Mouse (Mus musculus): ENCODE data around the gene Sox12. TPM values are rescaled to one million over a fixed set of nuclear protein-coding genes. Genes with fewer than 3 reads are reported as not detected.

The Sox12 gene
- 2.9 and 26.5 TPM in 2 replicates for polyA plus RNA-seq (2012; rRNA removed; ENCODE audit: low replicate concordance)

DNA sequence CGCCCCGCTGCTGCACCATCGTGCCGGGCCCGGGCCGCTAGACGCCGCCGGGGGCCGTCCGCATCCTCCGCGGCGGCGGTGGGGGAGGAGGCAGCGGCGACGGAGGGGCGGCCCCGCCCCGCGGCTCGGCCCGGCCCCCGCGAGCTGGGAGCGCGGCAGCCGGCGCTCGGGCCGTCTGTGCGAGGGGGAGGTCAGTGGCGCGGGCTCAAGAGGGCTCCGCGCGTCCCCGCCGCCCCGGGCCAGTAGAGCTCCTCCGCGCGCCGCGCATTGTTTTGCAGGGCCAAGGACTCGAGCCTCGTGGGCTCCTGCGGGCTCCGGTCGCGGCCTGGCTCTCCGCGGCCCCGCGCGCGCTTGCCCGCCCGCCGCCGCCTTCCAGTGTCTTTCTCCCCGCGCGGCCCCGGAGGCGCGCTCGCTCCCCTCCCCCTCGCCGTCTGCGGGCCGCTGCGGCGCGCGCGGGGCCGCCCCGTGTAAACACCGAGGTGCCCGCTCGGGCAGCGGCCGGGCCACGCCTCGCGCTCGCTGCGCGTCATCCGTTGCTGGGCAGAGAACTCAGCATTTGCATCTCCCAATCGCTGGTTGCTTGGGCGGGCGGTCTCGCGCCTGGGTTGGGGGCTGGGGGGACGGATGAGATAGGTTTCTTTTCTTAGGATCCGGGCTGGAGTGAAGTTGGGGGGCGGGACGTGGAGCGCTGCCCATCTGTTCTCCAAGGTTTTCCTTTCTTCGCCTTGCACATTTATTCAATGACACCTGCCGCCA, at the start of gene Sox12:
Sox12 (minus strand) TSS at position 384 of the 756 bp plus-strand sequence.

DNA sequence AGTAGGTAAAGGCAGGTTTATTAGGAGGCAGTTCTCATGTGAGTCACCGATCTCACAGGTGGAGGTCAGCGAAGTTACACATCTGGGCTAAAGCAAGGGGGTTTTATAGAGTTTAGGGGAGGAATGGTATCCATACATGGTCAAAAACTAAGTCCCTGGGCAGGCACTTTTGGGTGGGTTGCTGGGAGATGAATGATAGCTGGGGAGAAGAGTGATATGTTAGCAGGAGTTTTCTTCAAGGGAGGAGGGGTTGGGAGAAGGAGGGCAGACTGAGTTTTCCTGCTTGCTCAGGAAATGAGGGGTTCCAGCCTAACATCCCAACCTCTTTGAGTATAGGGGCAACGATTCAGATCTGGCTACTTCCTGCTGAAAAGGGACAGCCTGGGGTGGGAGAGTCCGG, 17.4 kb upstream of the Sox12 start, which contains the start of gene 6820408C15Rik:
6820408C15Rik (plus strand) TSS at position 301 of the 400 bp plus-strand sequence.

DNA sequence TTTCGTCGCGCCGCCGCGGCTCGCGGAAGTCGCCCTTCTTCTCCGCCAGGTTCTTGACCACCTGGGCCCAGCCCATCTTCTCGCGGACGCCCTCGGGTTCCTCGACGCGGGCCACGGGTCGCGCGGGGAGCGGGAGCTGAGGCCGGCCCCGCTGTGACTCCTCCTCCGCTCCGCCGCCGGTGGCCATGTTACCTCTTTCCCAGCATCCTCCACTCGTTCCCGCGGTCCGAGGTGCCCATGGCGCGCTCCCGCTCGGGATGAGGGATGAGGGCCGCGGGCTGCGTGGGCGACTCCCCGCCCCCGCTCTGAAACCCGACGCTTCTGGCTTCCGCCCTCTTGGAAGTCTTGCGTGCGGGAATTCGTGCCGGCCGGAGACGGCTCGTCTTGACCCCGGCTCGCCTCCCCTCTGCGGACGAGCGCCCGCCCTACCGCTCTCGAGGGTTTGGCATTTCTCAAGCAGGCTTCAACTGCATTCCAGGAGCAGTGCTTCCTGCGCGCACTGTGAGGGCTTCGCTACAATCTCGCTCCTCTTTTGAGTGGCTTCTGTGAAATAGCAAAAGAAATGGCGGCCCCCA, 16.8 kb upstream of the Sox12 start, which contains the start of gene Zcchc3:
Zcchc3 (minus strand) TSS at position 437 of the 575 bp plus-strand sequence.

DNA sequence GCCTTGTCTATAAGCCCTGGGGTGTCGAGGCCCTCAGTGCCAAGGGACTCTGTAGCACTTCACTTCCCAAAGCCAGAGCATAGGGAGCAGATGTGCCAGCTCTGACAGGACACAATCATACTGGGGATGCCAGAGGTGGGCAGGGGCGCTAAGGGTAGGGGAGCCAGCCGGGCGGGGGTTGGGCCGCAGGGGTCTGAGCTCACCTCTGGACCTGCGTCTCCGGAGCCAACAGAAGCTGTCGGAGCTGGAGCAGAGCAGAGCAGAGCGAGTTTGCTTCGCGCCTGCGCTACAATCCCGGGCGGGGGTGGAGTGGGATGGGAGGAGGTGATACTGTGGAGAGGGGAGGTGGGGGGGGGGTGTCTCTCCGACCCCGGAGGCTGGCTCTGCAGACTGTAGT, 21.5 kb downstream of the Sox12 start, which contains the start of gene Nrsn2:
Nrsn2 (minus strand) TSS at position 294 of the 397 bp plus-strand sequence.

Other genes starting within 250 kb of the Sox12 start
- 32.1 and 36.9 TPM in 2 replicates for gene Csnk2a1, start 171.2 kb downstream of the Sox12 start, polyA plus RNA-seq (2012; rRNA removed; ENCODE audit: low replicate concordance)
- gene Tbc1d20, start 104.2 kb downstream of the Sox12 start, polyA plus RNA-seq (2012; rRNA removed; ENCODE audit: low replicate concordance) = 103 and 134 TPM in 2 replicates
- 203 and 297 TPM in 2 replicates for gene Rbck1, start 65.4 kb downstream of the Sox12 start, polyA plus RNA-seq (2012; rRNA removed; ENCODE audit: low replicate concordance)
- 2.8 and 9.4 TPM in 2 replicates for gene Trib3, start 54.0 kb downstream of the Sox12 start, polyA plus RNA-seq (2012; rRNA removed; ENCODE audit: low replicate concordance)
- gene Nrsn2, start 21.4 kb downstream of the Sox12 start, polyA plus RNA-seq (2012; rRNA removed; ENCODE audit: low replicate concordance) = not detected in 2 replicates
- 2.1 and 12.6 TPM in 2 replicates for gene Zcchc3, start 17.0 kb upstream of the Sox12 start, polyA plus RNA-seq (2012; rRNA removed; ENCODE audit: low replicate concordance)
- gene 6820408C15Rik, start 17.5 kb upstream of the Sox12 start, polyA plus RNA-seq (2012; rRNA removed; ENCODE audit: low replicate concordance) = 0.32 TPM in 1 of 2 replicates, not detected in the other
- 0.23 TPM in 1 of 2 replicates, not detected in the other for gene Defb23, start 66.6 kb upstream of the Sox12 start, polyA plus RNA-seq (2012; rRNA removed; ENCODE audit: low replicate concordance)
- gene Defb20, start 79.0 kb upstream of the Sox12 start, polyA plus RNA-seq (2012; rRNA removed; ENCODE audit: low replicate concordance) = 1.2 and 3.0 TPM in 2 replicates
- gene Defb22, start 92.1 kb upstream of the Sox12 start, polyA plus RNA-seq (2012; rRNA removed; ENCODE audit: low replicate concordance) = 0.71 TPM in 1 of 2 replicates, not detected in the other
- 0.27 TPM in 1 of 2 replicates, not detected in the other for gene Defb26, start 113.6 kb upstream of the Sox12 start, polyA plus RNA-seq (2012; rRNA removed; ENCODE audit: low replicate concordance)
- gene Defb28, start 120.2 kb upstream of the Sox12 start, polyA plus RNA-seq (2012; rRNA removed; ENCODE audit: low replicate concordance) = 1.2 TPM in 1 of 2 replicates, not detected in the other
- gene Defb29, start 142.0 kb upstream of the Sox12 start, polyA plus RNA-seq (2012; rRNA removed; ENCODE audit: low replicate concordance) = not detected in 2 replicates
- not detected in 2 replicates for gene Gm17416, start 171.3 kb upstream of the Sox12 start, polyA plus RNA-seq (2012; rRNA removed; ENCODE audit: low replicate concordance)
- gene Defb21, start 174.7 kb upstream of the Sox12 start, polyA plus RNA-seq (2012; rRNA removed; ENCODE audit: low replicate concordance) = 0.46 TPM in 1 of 2 replicates, not detected in the other
- not detected in 2 replicates for gene Defb19, start 182.2 kb upstream of the Sox12 start, polyA plus RNA-seq (2012; rRNA removed; ENCODE audit: low replicate concordance)
- gene Defb45, start 201.3 kb upstream of the Sox12 start, polyA plus RNA-seq (2012; rRNA removed; ENCODE audit: low replicate concordance) = not detected in 2 replicates
- gene Defb36, start 206.3 kb upstream of the Sox12 start, polyA plus RNA-seq (2012; rRNA removed; ENCODE audit: low replicate concordance) = not detected in 2 replicates
- gene Defb25, start 225.0 kb upstream of the Sox12 start, polyA plus RNA-seq (2012; rRNA removed; ENCODE audit: low replicate concordance) = 5.3 TPM in 1 of 2 replicates, not detected in the other
- 13.6 and 24.9 TPM in 2 replicates for gene Rem1, start 228.9 kb upstream of the Sox12 start, polyA plus RNA-seq (2012; rRNA removed; ENCODE audit: low replicate concordance)